Mouse (Mus musculus): ENCODE measurements around the gene Ulk1. TPM values are rescaled to one million over a fixed set of nuclear protein-coding genes. Genes with fewer than 3 reads are reported as not detected.

Ulk1 gene
- polyA plus RNA-seq, 1 experiment, result 64.3 TPM

DNA sequence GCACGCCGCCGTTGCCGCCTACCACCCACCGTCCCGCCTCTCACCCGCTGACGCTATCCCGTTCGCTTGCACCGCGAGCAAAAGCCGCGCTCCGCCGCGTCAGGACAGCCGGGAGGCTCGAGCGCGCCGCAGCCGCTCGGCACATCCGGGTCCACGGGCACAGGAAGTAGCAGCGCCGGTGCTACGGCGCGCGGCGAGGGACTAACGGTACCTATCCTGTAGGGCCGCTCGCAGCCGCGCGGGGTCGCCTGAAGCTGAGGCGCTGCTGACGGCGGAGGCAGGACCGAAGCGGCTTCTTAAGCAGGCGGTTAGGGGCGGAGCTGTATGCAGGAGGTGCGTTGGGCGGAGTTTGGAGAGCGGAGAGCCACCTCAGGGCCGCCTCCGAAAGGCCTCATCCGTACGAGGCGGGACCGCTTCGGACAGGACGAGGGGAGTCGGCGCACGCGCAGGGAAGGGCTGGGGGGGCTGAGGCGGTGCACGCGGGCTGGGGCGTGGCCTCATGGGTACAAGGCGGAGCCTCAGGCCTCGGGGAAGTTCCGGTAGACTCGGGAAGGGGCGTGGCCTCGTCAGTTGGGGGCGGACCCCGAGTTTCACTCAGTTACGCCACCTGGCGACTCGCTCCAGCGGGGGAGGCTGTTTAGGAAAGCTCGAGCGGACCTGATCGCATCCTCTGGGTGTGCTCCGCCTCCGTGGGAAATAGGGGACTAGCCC lies 39.3 kb downstream of the Ulk1 start, which contains the start of gene Ep400:
Gene Ep400, minus strand, starts transcription at position 270 of the 711 bp plus-strand sequence.
- DNase-seq (ENCODE audit: extremely low spot score in 1 of 2, low spot score in 1 of 2), result peak; percentile 99 to 100

DNA sequence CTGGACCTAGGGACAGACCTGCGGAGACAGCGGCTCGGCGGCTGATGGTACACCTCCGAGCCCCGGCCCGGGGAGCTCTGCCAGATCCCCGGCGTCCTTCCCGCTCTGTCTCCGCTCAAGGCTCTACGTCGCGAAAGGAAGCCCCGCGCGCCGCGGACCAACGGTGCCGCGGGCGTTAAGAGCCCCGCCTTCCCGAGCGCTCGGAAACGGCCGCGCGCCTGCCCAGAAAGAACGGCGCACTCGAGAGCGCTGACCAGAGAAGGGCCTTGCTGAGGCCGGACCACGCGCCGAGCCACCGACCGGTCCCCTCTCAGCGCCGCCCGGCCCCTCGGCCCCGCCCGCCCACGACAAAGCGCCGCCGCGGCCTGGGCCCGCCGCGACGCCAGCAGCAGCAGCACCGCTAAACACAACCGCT lies 39.9 kb downstream of the Ulk1 start:
- DNase-seq (ENCODE audit: extremely low spot score in 1 of 2, low spot score in 1 of 2), result peak in 1 of 2 experiments; percentile 25

DNA sequence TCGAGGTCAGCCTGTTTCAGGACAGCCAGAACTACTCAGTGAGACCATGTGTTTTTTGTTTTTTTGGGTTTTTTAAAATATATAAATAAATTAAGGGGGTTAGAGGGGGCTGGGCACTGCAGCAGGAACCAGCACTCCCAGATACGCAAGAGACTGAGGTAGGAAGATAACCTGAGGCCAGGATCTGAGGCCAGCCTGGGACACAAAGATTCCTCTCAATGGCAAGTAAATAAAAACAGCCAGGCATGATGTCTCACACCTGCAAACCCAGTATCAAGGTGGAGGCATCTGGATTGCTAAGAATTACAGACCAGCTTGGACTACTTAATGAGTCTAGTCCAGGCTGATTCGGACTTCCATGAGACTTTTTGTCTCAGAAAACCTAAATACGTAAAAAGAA lies 40.6 kb downstream of the Ulk1 start:
- DNase-seq (ENCODE audit: extremely low spot score in 1 of 2, low spot score in 1 of 2), result no peak

- DNase-seq (ENCODE audit: extremely low spot score in 1 of 2, low spot score in 1 of 2), result no peak
Measured at GRCm38 (mm10) chr5:110763890-110764289, 46.0 kb downstream of the Ulk1 start.

DNA sequence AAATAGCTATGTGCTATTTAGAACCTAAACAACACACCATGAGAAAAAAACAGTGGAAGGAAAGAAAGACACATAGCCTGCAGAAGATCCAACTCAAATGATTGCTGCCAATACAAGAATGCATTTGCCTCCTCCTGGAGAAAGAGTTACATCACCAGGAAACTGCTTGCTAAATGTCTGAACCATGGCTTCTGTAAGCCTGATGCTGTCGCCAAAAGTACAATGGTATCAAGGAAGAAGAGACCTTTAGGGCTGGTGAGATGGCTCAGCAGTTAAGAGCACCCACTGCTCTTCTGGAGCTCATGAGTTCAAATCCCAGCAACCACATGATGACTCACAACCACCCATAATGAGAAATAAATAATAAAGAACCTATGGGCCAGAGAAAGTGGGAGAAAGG lies 64.9 kb downstream of the Ulk1 start:
- DNase-seq (ENCODE audit: extremely low spot score in 1 of 2, low spot score in 1 of 2), result no peak

- DNase-seq (ENCODE audit: extremely low spot score in 1 of 2, low spot score in 1 of 2), result no peak
Measured at GRCm38 (mm10) chr5:110739496-110740275, 70.2 kb downstream of the Ulk1 start.

DNA sequence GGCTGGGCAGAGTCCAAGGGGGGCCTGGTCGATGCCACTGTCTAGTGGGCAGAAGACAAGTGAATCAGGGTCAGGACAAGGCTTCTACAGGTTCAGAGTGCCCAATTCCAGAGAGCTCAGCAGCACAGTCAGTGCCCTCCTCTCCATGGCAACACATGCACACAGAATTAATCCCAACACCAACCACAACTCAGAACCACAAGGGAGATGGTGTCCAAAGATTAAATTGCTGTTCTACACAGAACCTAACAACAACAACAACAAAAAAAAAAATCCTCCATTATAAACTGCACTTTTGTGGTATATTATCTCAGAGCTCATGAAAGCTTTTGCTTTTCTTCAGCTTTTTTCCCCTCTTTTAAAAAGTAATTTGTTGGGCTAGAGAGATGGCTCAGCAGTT lies 74.3 kb downstream of the Ulk1 start:
- no peak for DNase-seq (ENCODE audit: extremely low spot score in 1 of 2, low spot score in 1 of 2)

Other genes with a start within 250 kb of the Ulk1 start
- gene Noc4l, start 156.7 kb downstream of the Ulk1 start, polyA plus RNA-seq (2012; rRNA removed), result 41.5 and 41.9 TPM in 2 replicates
- 17.9 and 23.1 TPM in 2 replicates for gene Ddx51, start 156.6 kb downstream of the Ulk1 start, polyA plus RNA-seq (2012; rRNA removed)
- 31.8 and 37.4 TPM in 2 replicates for gene Ep400, start 39.4 kb downstream of the Ulk1 start, polyA plus RNA-seq (2012; rRNA removed)
- gene Pus1, start 29.4 kb downstream of the Ulk1 start, polyA plus RNA-seq (2012; rRNA removed), result 20.7 and 21.0 TPM in 2 replicates
- 17.2 and 18.0 TPM in 2 replicates for gene Hscb, start 29.7 kb upstream of the Ulk1 start, polyA plus RNA-seq (2012; rRNA removed)
- gene Chek2, start 29.9 kb upstream of the Ulk1 start, polyA plus RNA-seq (2012; rRNA removed), result 1.3 and 1.7 TPM in 2 replicates
- 6.7 and 7.3 TPM in 2 replicates for gene Ttc28, start 69.7 kb upstream of the Ulk1 start, polyA plus RNA-seq (2012; rRNA removed)